Mouse (Mus musculus) bone marrow, adult 2 months (tissue): ENCODE measurements around the gene Aes. TPM values are rescaled to one million over a fixed set of nuclear protein-coding genes. Genes with fewer than 3 reads are reported as not detected.

ENCODE experiments used
- H3K27ac ChIP-seq: fragments of 200-500 bp; 2 replicates; pipeline ENCODE4 v1.5.1; 2012; ENCODE audit warnings: low read depth, mild to moderate bottlenecking, control low read depth, inconsistent platforms, low read length; ENCODE audit not compliant: control insufficient read depth, poor library complexity, insufficient read depth
- H3K4me1 ChIP-seq: fragments of 200-500 bp; 2 replicates; pipeline ENCODE4 v1.6.1; 2011; ENCODE audit warnings: low read length; ENCODE audit not compliant: control insufficient read depth, insufficient read depth
- H3K4me3 ChIP-seq: fragments of 200-500 bp; replicated peaks from 2 replicates; pipeline ENCODE3; 2011; ENCODE audit warnings: mild to moderate bottlenecking, low read depth, low read length, control low read depth; ENCODE audit not compliant: control insufficient read depth
- CTCF ChIP-seq: fragments of 200-500 bp; IDR thresholded peaks from 2 replicates; pipeline ENCODE4 v1.5.1; 2011; ENCODE audit warnings: low read length, control low read depth; ENCODE audit not compliant: control insufficient read depth, insufficient read depth
- POLR2A ChIP-seq: fragments of 200-500 bp; IDR thresholded peaks from 2 replicates; pipeline ENCODE4 v1.6.1; 2011; ENCODE audit warnings: low read depth, mild to moderate bottlenecking, control low read depth, low read length, borderline replicate concordance; ENCODE audit not compliant: control insufficient read depth
- WGBS: fragments of 180-500 bp; shearing (Covaris S2); methylation state at CpG from one replicate; pipeline ENCODE4 v1.1.7; 2018; 5-methylcytosine and 5-hydroxymethylcytosine counted together
- polyA plus RNA-seq: library from polyadenylated mRNA; stranded (reverse); fragments of >200 nt; gene quantifications from 2 replicates; pipeline ENCODE4 v1.2.4, GENCODE M21; 2011; ENCODE audit warnings: low replicate concordance; ENCODE audit not compliant: missing spikeins, insufficient read depth, insufficient read length

Aes gene
- polyA plus RNA-seq, 1 experiment: 306 TPM

- 69% methylated on average over 5 of the region's 5 CpGs for WGBS
- no peak overlapping the region for H3K4me3 ChIP-seq
- H3K27ac ChIP-seq: no peak overlapping the region
- peaks cover 5% of the 10 kb centered on the region for H3K4me1 ChIP-seq
- TF ChIP-seq CTCF (no peak), POLR2A (no peak)
Measured at GRCm38 (mm10) chr10:81541363-81541762, 17.9 kb upstream of the Aes start.

- 83% methylated on average over 10 of the region's 10 CpGs for WGBS
Measured at GRCm38 (mm10) chr10:81541803-81542202, 17.5 kb upstream of the Aes start.

GRCm38 (mm10) chr10:81542727-81543460, 16.4 kb upstream of the Aes start:
- WGBS: 91% methylated on average over 7 of the region's 7 CpGs
- peaks cover 3% of the 10 kb centered on the region for H3K4me1 ChIP-seq
- no peak overlapping the region for H3K4me3 ChIP-seq
- H3K27ac ChIP-seq: no peak overlapping the region
- TF ChIP-seq POLR2A (no peak), CTCF (no peak)

More at GRCm38 (mm10) chr10:81541803-81542202, 17.5 kb upstream of the Aes start:
- Histone ChIP-seq H3K4me1 (peaks cover 5% of the 10 kb centered on the region), H3K27ac (no peak overlapping the region), H3K4me3 (no peak overlapping the region)
- no peak for TF ChIP-seq POLR2A
- no peak for TF ChIP-seq CTCF

GRCm38 (mm10) chr10:81543633-81544032, 15.7 kb upstream of the Aes start:
- 86% methylated on average over 1 of the region's 1 CpGs for WGBS
- Histone ChIP-seq H3K27ac (no peak overlapping the region), H3K4me1 (peaks cover 2% of the 10 kb centered on the region), H3K4me3 (peak overlapping the region; percentile 96)
- TF ChIP-seq POLR2A: no peak
- no peak for TF ChIP-seq CTCF

- H3K4me1 ChIP-seq: no peaks in the 10 kb centered on the region; the same call in 1 of the 2 replicates
- peak overlapping the region; percentile 96 for H3K4me3 ChIP-seq
- peak overlapping the region; percentile 86 for H3K27ac ChIP-seq
- TF ChIP-seq CTCF (no peak), POLR2A (peak; percentile 41; the same call in 1 of the 2 replicates)
- 1% methylated on average over 93 of the region's 93 CpGs for WGBS
Measured at GRCm38 (mm10) chr10:81544296-81545160, 14.8 kb upstream of the Aes start.

- Histone ChIP-seq H3K4me3 (peak within 1 kb of the TSS; percentile 96), H3K4me1 (no peaks in the 10 kb centered on the region; the same call in 1 of the 2 replicates), H3K27ac (peak within 1 kb of the TSS; percentile 86)
- TF ChIP-seq CTCF: no peak
- no peak; the same call in 1 of the 2 replicates for TF ChIP-seq POLR2A
- WGBS: 1% methylated on average over 59 of the region's 59 CpGs
Measured at GRCm38 (mm10) chr10:81545161-81545747, 14.0 kb upstream of the Aes start, which contains the start of gene Gna11. TSS of gene Gna11 (minus strand) at chr10:81545190.

GRCm38 (mm10) chr10:81546332-81546731, 13.0 kb upstream of the Aes start:
- no peak overlapping the region for H3K4me3 ChIP-seq

GRCm38 (mm10) chr10:81546788-81547571, 12.3 kb upstream of the Aes start:
- H3K27ac ChIP-seq: no peak overlapping the region
- 90% methylated on average over 13 of the region's 13 CpGs for WGBS
- TF ChIP-seq POLR2A (no peak), CTCF (no peak)
- no peaks in the 10 kb centered on the region; the same call in 1 of the 2 replicates for H3K4me1 ChIP-seq
- no peak overlapping the region for H3K4me3 ChIP-seq

More at GRCm38 (mm10) chr10:81546332-81546731, 13.0 kb upstream of the Aes start:
- TF ChIP-seq POLR2A (no peak), CTCF (no peak)
- 63% methylated on average over 5 of the region's 5 CpGs for WGBS
- no peak overlapping the region for H3K27ac ChIP-seq
- no peaks in the 10 kb centered on the region; the same call in 1 of the 2 replicates for H3K4me1 ChIP-seq
